ENCODE assay signal across 8 mouse cellular contexts in the genomic region with DNA sequence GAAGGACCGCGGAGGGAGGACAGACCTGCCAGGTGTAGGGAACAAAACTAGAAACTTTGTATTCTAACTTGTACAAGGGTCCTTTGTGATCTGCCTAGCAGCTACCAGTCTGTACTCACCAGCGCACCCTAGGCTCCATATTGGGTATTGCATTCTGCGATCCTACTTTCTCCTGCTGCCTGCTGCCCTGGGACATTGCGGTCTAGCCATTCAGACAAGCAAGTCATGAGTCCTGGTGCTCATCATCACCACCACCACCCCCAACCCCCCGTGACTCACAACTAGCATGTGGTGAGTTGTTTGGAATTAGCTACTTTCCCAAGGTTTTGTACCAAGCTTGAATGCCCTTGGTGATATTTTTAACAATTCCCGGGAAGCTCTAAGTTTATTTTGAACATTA. TPM values are rescaled to one million over a fixed set of nuclear protein-coding genes. Genes with fewer than 3 reads are reported as not detected.
DNase-seq lines count a peak whose midpoint lies in the region; ATAC-seq lines count a peak whose summit lies in the region.

No protein-coding gene starts in this region.

- peak; percentile 63 for DNase-seq in T-cell, adult 2 months (ENCODE audit: low spot score)
- DNase-seq in cerebellum, postnatal 25 days = peak; percentile 61 to 80
- DNase-seq in gastrocnemius, adult 8-10 months (ENCODE audit: low spot score in 2 of 2) = peak; percentile 15 to 21
- peak; percentile 72 to 85 for DNase-seq in kidney, postnatal 25 days
- DNase-seq in lung, adult 18-20 months = peak; percentile 66 to 75
- peak; percentile 87 for DNase-seq in retina, embryonic 14.5 days (ENCODE audit: low spot score)
- DNase-seq in urinary bladder, postnatal 25 days (ENCODE audit: low spot score) = peak; percentile 59

- ATAC-seq in CD4-positive, CD25-positive, alpha-beta regulatory T cell, adult 4 months = peak; percentile 75

RNA-seq across cellular contexts. Expression of gene Hmcn1, which starts 17.8 kb away (rescaled TPM):
- not detected for polyA plus RNA-seq in CD4-positive, CD25-positive, alpha-beta regulatory T cell, adult 4 months (2017; shearing (Covaris generic))
- total RNA-seq in gastrocnemius, adult 8-10 months (2022) = 1 to 10 TPM; 6.5 to 8.5 (median 6.9) TPM

Comparison
In these comparisons a context has a peak if more than half of its experiments do, and no peak if none do; other contexts are left out.
1. Peak in every context shown above with its lines: DNase-seq and ATAC-seq.
2. DNase-seq: peak in every context shown above with its lines; median percentile 87 in retina, embryonic 14.5 days; 78 in kidney, postnatal 25 days; 70 in cerebellum, postnatal 25 days; 70 in lung, adult 18-20 months; 63 in T-cell, adult 2 months; 59 in urinary bladder, postnatal 25 days; 18 in gastrocnemius, adult 8-10 months.